Mouse (Mus musculus) cerebellum, adult 11-12 months (tissue): ENCODE data around the gene Esp36.
"Not testable (repeated sequence)": the region's sequence is repeated elsewhere in the genome, so short reads cannot be mapped to it uniquely, and the experiment has no call there.

Experiments
- DNase-seq: peaks from one replicate; pipeline ENCODE4 v3.0.0; 2022

The Esp36 gene

GRCm38 (mm10) chr17:38420085-38420484, at the start of gene Esp36:
Esp36 (minus strand) TSS chr17:38420185.
- no peak for DNase-seq

- not testable (repeated sequence) for DNase-seq
Measured at GRCm38 (mm10) chr17:38456206-38456605, 36.2 kb upstream of the Esp36 start.

- no peak for DNase-seq
Measured at GRCm38 (mm10) chr17:38450688-38451087, 30.7 kb upstream of the Esp36 start.

- no peak for DNase-seq
Measured at GRCm38 (mm10) chr17:38406135-38406534, 13.8 kb downstream of the Esp36 start.

GRCm38 (mm10) chr17:38391821-38392220, 28.2 kb downstream of the Esp36 start:
- DNase-seq = no peak
